Mouse (Mus musculus): Measurements from ENCODE around the gene Cfi.
A peak's percentile ranks its signal among the peaks of the same experiment; 100 is the strongest.

- TF ChIP-seq POLR2A (IDR thresholded peaks at IDR 0.05; ENCODE audit: borderline replicate concordance, extremely low read depth, low read depth, low read length) = 0 out of 2 replicates have a peak, but pooled peaks have one; percentile 27
- TF ChIP-seq CTCF (IDR thresholded peaks at IDR 0.05; ENCODE audit: insufficient read depth, low read length) = no peak
Measured at GRCm38 (mm10) chr3:129878405-129879021, 42.8 kb downstream of the Cfi start, which contains the start of gene Pla2g12a.

Data from lung, adult 2 months (tissue).